Mouse (Mus musculus): ENCODE results near the gene Dnah17. TPM values are rescaled to one million over a fixed set of nuclear protein-coding genes. Genes with fewer than 3 reads are reported as not detected.

Dnah17 gene
- polyA plus RNA-seq, 1 experiment from 2014 or later, result 0.10 TPM

- Histone ChIP-seq H3K4me3 (ENCODE audit: low read depth, low read length) (0 out of 2 replicates have a peak overlapping the region, but pooled peaks have one; percentile 9), H3K4me1 (ENCODE audit: insufficient read depth, low read depth, low read length) (no peaks in the 10 kb centered on the region), H3K9ac (replicated peaks; ENCODE audit: low read depth) (0 out of 2 replicates have a peak overlapping the region, but pooled peaks have one; percentile 12), H3K27me3 (replicated peaks; ENCODE audit: insufficient read depth, low read length) (no peaks in the 10 kb centered on the region), H3K27ac (ENCODE audit: low read length) (peak overlapping the region; percentile 84), H3K4me2 (replicated peaks; ENCODE audit: low read depth, low read length) (peak overlapping the region; percentile 41), H3K9me3 (ENCODE audit: low read length) (no peaks in the 10 kb centered on the region), H3K36me3 (ENCODE audit: insufficient read depth, low read length) (no peaks in the 10 kb centered on the region)
- TF ChIP-seq EP300 (IDR thresholded peaks at IDR 0.05), result peak; percentile 99
- TF ChIP-seq CTCF (IDR thresholded peaks at IDR 0.05), result no peak
- peak; percentile 95 for ATAC-seq
- peak; percentile 89 for DNase-seq (ENCODE audit: low spot score)
- WGBS, result 51% methylated on average over 16 of the region's 16 CpGs
Measured at GRCm38 (mm10) chr11:118145771-118146351, 15.4 kb upstream of the Dnah17 start.

- Histone ChIP-seq H3K9me3 (ENCODE audit: low read length) (no peaks in the 10 kb centered on the region), H3K4me1 (ENCODE audit: insufficient read depth, low read depth, low read length) (no peaks in the 10 kb centered on the region), H3K27ac (ENCODE audit: low read length) (no peak overlapping the region), H3K9ac (replicated peaks; ENCODE audit: low read depth) (no peak overlapping the region), H3K4me3 (ENCODE audit: low read depth, low read length) (no peak overlapping the region), H3K27me3 (replicated peaks; ENCODE audit: insufficient read depth, low read length) (no peaks in the 10 kb centered on the region), H3K4me2 (replicated peaks; ENCODE audit: low read depth, low read length) (no peak overlapping the region), H3K36me3 (ENCODE audit: insufficient read depth, low read length) (no peaks in the 10 kb centered on the region)
- ATAC-seq, result no peak
- DNase-seq (ENCODE audit: low spot score), result no peak
- WGBS, result 95% methylated on average over 4 of the region's 4 CpGs
- TF ChIP-seq EP300 (IDR thresholded peaks at IDR 0.05) (no peak), CTCF (IDR thresholded peaks at IDR 0.05) (no peak)
Measured at GRCm38 (mm10) chr11:118145092-118145491, 14.7 kb upstream of the Dnah17 start.

- Histone ChIP-seq H3K9me3 (ENCODE audit: low read length) (no peaks in the 10 kb centered on the region), H3K27ac (ENCODE audit: low read length) (no peak overlapping the region), H3K4me3 (ENCODE audit: low read depth, low read length) (no peak overlapping the region), H3K27me3 (replicated peaks; ENCODE audit: insufficient read depth, low read length) (no peaks in the 10 kb centered on the region), H3K4me2 (replicated peaks; ENCODE audit: low read depth, low read length) (no peak overlapping the region), H3K9ac (replicated peaks; ENCODE audit: low read depth) (no peak overlapping the region), H3K36me3 (ENCODE audit: insufficient read depth, low read length) (no peaks in the 10 kb centered on the region), H3K4me1 (ENCODE audit: insufficient read depth, low read depth, low read length) (no peaks in the 10 kb centered on the region)
- DNase-seq (ENCODE audit: low spot score) (no peak), ATAC-seq (no peak)
- TF ChIP-seq EP300 (IDR thresholded peaks at IDR 0.05), result no peak
- no peak for TF ChIP-seq CTCF (IDR thresholded peaks at IDR 0.05)
- 89% methylated on average over 4 of the region's 4 CpGs for WGBS
Measured at GRCm38 (mm10) chr11:118143731-118144130, 13.3 kb upstream of the Dnah17 start.

GRCm38 (mm10) chr11:118142547-118143165 lies 12.2 kb upstream of the Dnah17 start:
- Histone ChIP-seq H3K27ac (ENCODE audit: low read length) (no peak overlapping the region), H3K36me3 (ENCODE audit: insufficient read depth, low read length) (no peaks in the 10 kb centered on the region), H3K27me3 (replicated peaks; ENCODE audit: insufficient read depth, low read length) (no peaks in the 10 kb centered on the region), H3K9ac (replicated peaks; ENCODE audit: low read depth) (no peak overlapping the region), H3K4me3 (ENCODE audit: low read depth, low read length) (no peak overlapping the region), H3K4me2 (replicated peaks; ENCODE audit: low read depth, low read length) (no peak overlapping the region), H3K4me1 (ENCODE audit: insufficient read depth, low read depth, low read length) (no peaks in the 10 kb centered on the region), H3K9me3 (ENCODE audit: low read length) (no peaks in the 10 kb centered on the region)
- no peak for DNase-seq (ENCODE audit: low spot score)
- 32% methylated on average over 7 of the region's 7 CpGs for WGBS
- no peak for ATAC-seq
- no peak for TF ChIP-seq EP300 (IDR thresholded peaks at IDR 0.05)
- TF ChIP-seq CTCF (IDR thresholded peaks at IDR 0.05), result no peak

- H3K27me3 ChIP-seq (replicated peaks; ENCODE audit: insufficient read depth, low read length), result no peaks in the 10 kb centered on the region
Measured at GRCm38 (mm10) chr11:118140771-118141565, 10.5 kb upstream of the Dnah17 start.

GRCm38 (mm10) chr11:118138347-118138746 lies 7.9 kb upstream of the Dnah17 start:
- Histone ChIP-seq H3K36me3 (ENCODE audit: insufficient read depth, low read length) (no peaks in the 10 kb centered on the region), H3K27me3 (replicated peaks; ENCODE audit: insufficient read depth, low read length) (no peaks in the 10 kb centered on the region), H3K9ac (replicated peaks; ENCODE audit: low read depth) (no peak overlapping the region), H3K4me2 (replicated peaks; ENCODE audit: low read depth, low read length) (no peak overlapping the region), H3K4me3 (ENCODE audit: low read depth, low read length) (no peak overlapping the region), H3K9me3 (ENCODE audit: low read length) (no peaks in the 10 kb centered on the region), H3K4me1 (ENCODE audit: insufficient read depth, low read depth, low read length) (peaks cover 4% of the 10 kb centered on the region; the same call in 1 of the 2 replicates), H3K27ac (ENCODE audit: low read length) (no peak overlapping the region)
- no peak for DNase-seq (ENCODE audit: low spot score)
- TF ChIP-seq CTCF (IDR thresholded peaks at IDR 0.05) (no peak), EP300 (IDR thresholded peaks at IDR 0.05) (no peak)
- ATAC-seq, result no peak
- 97% methylated on average over 6 of the region's 6 CpGs for WGBS

More at GRCm38 (mm10) chr11:118140771-118141565, 10.5 kb upstream of the Dnah17 start:
- TF ChIP-seq EP300 (IDR thresholded peaks at IDR 0.05) (no peak), CTCF (IDR thresholded peaks at IDR 0.05) (no peak)
- Histone ChIP-seq H3K27ac (ENCODE audit: low read length) (no peak overlapping the region), H3K36me3 (ENCODE audit: insufficient read depth, low read length) (no peaks in the 10 kb centered on the region), H3K9me3 (ENCODE audit: low read length) (no peaks in the 10 kb centered on the region), H3K4me2 (replicated peaks; ENCODE audit: low read depth, low read length) (no peak overlapping the region), H3K4me3 (ENCODE audit: low read depth, low read length) (no peak overlapping the region), H3K4me1 (ENCODE audit: insufficient read depth, low read depth, low read length) (no peaks in the 10 kb centered on the region), H3K9ac (replicated peaks; ENCODE audit: low read depth) (no peak overlapping the region)
- DNase-seq (ENCODE audit: low spot score) (no peak), ATAC-seq (no peak)
- 48% methylated on average over 10 of the region's 10 CpGs for WGBS
